In genomic region chr6:73211036-73211435, GRCm38 (mm10) we compare ENCODE assay signal across 19 mouse cellular contexts. TPM values are rescaled to one million over a fixed set of nuclear protein-coding genes. Genes with fewer than 3 reads are reported as not detected.
DNase-seq lines count a peak whose midpoint lies in the region; ATAC-seq and TF ChIP-seq lines count a peak whose summit lies in the region.
"Had no signal": no experiment of that assay in that cellular context is flagged by ENCODE, and none has a peak within 500 bp of the region (broad histone marks: within the 10 kb centered on the region; RNA-seq: fewer than 3 reads in every experiment).

No protein-coding gene starts in this region.

- no peaks in the 10 kb centered on the region for H3K36me3 ChIP-seq in lung, embryonic 14.5 days (ENCODE audit: insufficient read depth)
- no peaks in the 10 kb centered on the region for H3K36me3 ChIP-seq in macrophage (ENCODE audit: inconsistent target)
- H3K36me3 ChIP-seq in hindbrain, embryonic 16.5 days (ENCODE audit: control insufficient read depth, insufficient read depth, low read length): no peaks in the 10 kb centered on the region
- no peaks in the 10 kb centered on the region for H3K36me3 ChIP-seq in hindbrain, embryonic 10.5 days
- H3K36me3 ChIP-seq: embryonic facial prominence, embryonic 12.5 days; forebrain, embryonic 15.5 days; G1E; heart, embryonic 12.5 days; hindbrain, embryonic 15.5 days had no signal

- H3K9me3 ChIP-seq in lung, embryonic 14.5 days (ENCODE audit: low read depth, low read length): no peaks in the 10 kb centered on the region
- no peaks in the 10 kb centered on the region for H3K9me3 ChIP-seq in hindbrain, embryonic 16.5 days (ENCODE audit: control insufficient read depth, low read length)
- H3K9me3 ChIP-seq in hindbrain, embryonic 10.5 days: 0 out of 2 replicates have a peak, but pooled peaks cover 2% of the 10 kb centered on the region
- H3K9me3 ChIP-seq: embryonic facial prominence, embryonic 12.5 days; forebrain, embryonic 15.5 days; heart, embryonic 12.5 days; hindbrain, embryonic 15.5 days had no signal

- H3K27me3 ChIP-seq in lung, embryonic 14.5 days (ENCODE audit: insufficient read depth, low read length): no peaks in the 10 kb centered on the region
- no peaks in the 10 kb centered on the region for H3K27me3 ChIP-seq in hindbrain, embryonic 16.5 days (replicated peaks; ENCODE audit: control insufficient read depth, insufficient read depth, low read length)
- no peaks in the 10 kb centered on the region for H3K27me3 ChIP-seq in hindbrain, embryonic 10.5 days (ENCODE audit: insufficient read depth, poor library complexity, severe bottlenecking)
- H3K27me3 ChIP-seq: embryonic facial prominence, embryonic 12.5 days; forebrain, embryonic 15.5 days; heart, embryonic 12.5 days; hindbrain, embryonic 15.5 days; Patski had no signal

- WGBS in lung, embryonic 14.5 days: 69% methylated on average over 3 of the region's 3 CpGs
- WGBS in macrophage (ENCODE audit: missing documents): 46% methylated on average over 3 of the region's 3 CpGs
- 92% methylated on average over 3 of the region's 3 CpGs for WGBS in hindbrain, embryonic 16.5 days
- 89% methylated on average over 3 of the region's 3 CpGs for WGBS in hindbrain, embryonic 10.5 days

- H3K4me2 ChIP-seq in lung, embryonic 14.5 days: no peak overlapping the region
- no peak overlapping the region for H3K4me2 ChIP-seq in hindbrain, embryonic 16.5 days (ENCODE audit: low read length)
- H3K4me2 ChIP-seq: embryonic facial prominence, embryonic 12.5 days; forebrain, embryonic 15.5 days; heart, embryonic 12.5 days; hindbrain, embryonic 15.5 days had no signal

- H3K4me1 ChIP-seq in lung, embryonic 14.5 days (ENCODE audit: insufficient read depth): no peaks in the 10 kb centered on the region
- no peaks in the 10 kb centered on the region for H3K4me1 ChIP-seq in hindbrain, embryonic 16.5 days (ENCODE audit: control insufficient read depth, insufficient read depth, low read depth, low read length)
- no peaks in the 10 kb centered on the region for H3K4me1 ChIP-seq in hindbrain, embryonic 10.5 days (replicated peaks)
- H3K4me1 ChIP-seq: embryonic facial prominence, embryonic 12.5 days; forebrain, embryonic 15.5 days; heart, embryonic 12.5 days; hindbrain, embryonic 15.5 days had no signal

- H3K27ac ChIP-seq in lung, embryonic 14.5 days (ENCODE audit: low read depth): no peak overlapping the region
- peak overlapping the region; percentile 97 for H3K27ac ChIP-seq in macrophage
- no peak overlapping the region for H3K27ac ChIP-seq in hindbrain, embryonic 16.5 days (ENCODE audit: low read depth, low read length)
- H3K27ac ChIP-seq in hindbrain, embryonic 10.5 days: no peak overlapping the region
- H3K27ac ChIP-seq: embryonic facial prominence, embryonic 12.5 days; forebrain, embryonic 15.5 days; heart, adult 2 months; hindbrain, embryonic 15.5 days had no signal

- H3K79me2 ChIP-seq in macrophage (ENCODE audit: inconsistent target): no peaks in the 10 kb centered on the region

- peak; percentile 47; the same call in 1 of the 2 replicates for ATAC-seq in lung, embryonic 14.5 days (ENCODE audit: insufficient read depth)
- no peak for ATAC-seq in hindbrain, embryonic 16.5 days
- ATAC-seq: forebrain, embryonic 15.5 days; Patski had no signal

- TF ChIP-seq CTCF in lung, embryonic 14.5 days (IDR thresholded peaks at IDR 0.05; ENCODE audit: low read depth): no peak

- H3K4me3 ChIP-seq in lung, embryonic 14.5 days (ENCODE audit: low read depth, low read length): no peak overlapping the region
- no peak overlapping the region for H3K4me3 ChIP-seq in macrophage (ENCODE audit: inconsistent target)
- no peak overlapping the region for H3K4me3 ChIP-seq in hindbrain, embryonic 16.5 days (ENCODE audit: low read length)
- H3K4me3 ChIP-seq in hindbrain, embryonic 10.5 days: no peak overlapping the region
- H3K4me3 ChIP-seq: embryonic facial prominence, embryonic 12.5 days; forebrain, embryonic 15.5 days; heart, adult 2 months; heart, embryonic 12.5 days; hindbrain, embryonic 15.5 days had no signal

- H3K9ac ChIP-seq in lung, embryonic 14.5 days: no peak overlapping the region
- H3K9ac ChIP-seq in hindbrain, embryonic 16.5 days (ENCODE audit: low read depth, low read length): no peak overlapping the region
- H3K9ac ChIP-seq: embryonic facial prominence, embryonic 12.5 days; forebrain, embryonic 15.5 days; heart, embryonic 12.5 days; hindbrain, embryonic 15.5 days had no signal

- peak; percentile 80 for DNase-seq in lung, embryonic 14.5 days
- DNase-seq in lung, postnatal 4 days: no peak
- DNase-seq in NIH3T3 (ENCODE audit: low read depth): peak; percentile 78
- no peak for DNase-seq in thymus, postnatal 10 days (ENCODE audit: low spot score in 2 of 2)
- DNase-seq in hindbrain, embryonic 10.5 days (ENCODE audit: low spot score): no peak
- DNase-seq: adrenal gland, postnatal 14 days; cerebellum, adult 18-20 months; cerebellum, postnatal 10 days; gastrocnemius, postnatal 36 days; heart, adult 2 months had no signal

RNA-seq across cellular contexts. Expression of gene Dnah6, which starts 10.4 kb away (rescaled TPM):
- 0.14 and 0.24 TPM in 2 replicates for polyA plus RNA-seq in lung, embryonic 14.5 days (2014; fragmentation: Nextera tagmentation; extraction: Ambion mirVana)
- total RNA-seq in macrophage (2018; cell fraction: chromatin; rRNA removed): under 1 TPM in 24 of 26 experiments, not detected in 2; 0.06 to 0.31 (median 0.13) TPM
- under 1 TPM in 13 of 26 experiments, not detected in 13; under 0.01 to 0.05 (median 0.03) TPM for total RNA-seq in macrophage (2018; cell fraction: cytosol; rRNA removed)
- under 1 TPM in 22 of 26 experiments, not detected in 4; 0.05 to 0.33 (median 0.13) TPM for total RNA-seq in macrophage (2018; cell fraction: nucleus; rRNA removed)
- not detected in 3 replicates for polyA plus RNA-seq in macrophage (2018)
- polyA plus RNA-seq in hindbrain, embryonic 16.5 days (2015; fragmentation: Nextera tagmentation; extraction: Ambion mirVana): 0.37 and 0.43 TPM in 2 replicates
- polyA plus RNA-seq in hindbrain, embryonic 10.5 days (2016; fragmentation: Nextera tagmentation; extraction: Ambion mirVana): 0.14 and 0.27 TPM in 2 replicates
- total RNA-seq: gastrocnemius, postnatal 36 days had no signal
- polyA plus RNA-seq: CD4-positive, CD25-positive, alpha-beta regulatory T cell, adult 4 months had no signal

RNA-seq across cellular contexts. Expression of gene Suclg1, which starts 37.1 kb away (rescaled TPM):
- polyA plus RNA-seq in lung, embryonic 14.5 days (2014; fragmentation: Nextera tagmentation; extraction: Ambion mirVana): 164 and 166 TPM in 2 replicates
- 10 to 100 TPM in 17 of 26 experiments, 1 to 10 TPM in 9; 2.9 to 29.4 (median 13.3) TPM for total RNA-seq in macrophage (2018; cell fraction: chromatin; rRNA removed)
- 10 to 100 TPM; 36.9 to 60.1 (median 49.0) TPM for total RNA-seq in macrophage (2018; cell fraction: cytosol; rRNA removed)
- total RNA-seq in macrophage (2018; cell fraction: nucleus; rRNA removed): 10 to 100 TPM in 23 of 26 experiments, 1 to 10 TPM in 3; 5.4 to 30.9 (median 15.2) TPM
- polyA plus RNA-seq in macrophage (2018): 45.9 to 74.0 TPM (median 51.2 TPM) in 3 replicates
- 137 and 151 TPM in 2 replicates for polyA plus RNA-seq in hindbrain, embryonic 16.5 days (2015; fragmentation: Nextera tagmentation; extraction: Ambion mirVana)
- polyA plus RNA-seq in hindbrain, embryonic 10.5 days (2016; fragmentation: Nextera tagmentation; extraction: Ambion mirVana): 167 and 179 TPM in 2 replicates

Comparison
In these comparisons a context has a peak if more than half of its experiments do, and no peak if none do; other contexts are left out.
1. DNase-seq: peak in lung, embryonic 14.5 days (single experiment) and NIH3T3 (single experiment); none in lung, postnatal 4 days (0 of 2), thymus, postnatal 10 days (0 of 2) and hindbrain, embryonic 10.5 days (single experiment).